Mouse (Mus musculus) ovary, postnatal 14 days (tissue): ENCODE measurements around the gene Hibch.

Source experiments
- DNase-seq: peaks from one replicate; pipeline ENCODE4 v3.0.0; 2022; ENCODE audit warnings: low spot score

Gene Hibch

GRCm38 (mm10) chr1:52844782-52845665, at the start of gene Hibch:
Gene Hibch, plus strand, starts transcription at chr1:52844929.
- DNase-seq: peak; percentile 94

GRCm38 (mm10) chr1:52795927-52796326, 48.8 kb upstream of the Hibch start:
- no peak for DNase-seq

GRCm38 (mm10) chr1:52799056-52799726, 45.5 kb upstream of the Hibch start:
- DNase-seq: no peak

GRCm38 (mm10) chr1:52799772-52800171, 45.0 kb upstream of the Hibch start:
- no peak for DNase-seq

- DNase-seq: no peak
Observed at GRCm38 (mm10) chr1:52800340-52800740, 44.4 kb upstream of the Hibch start.

GRCm38 (mm10) chr1:52801651-52802050, 43.1 kb upstream of the Hibch start:
- no peak for DNase-seq

- no peak for DNase-seq
Observed at GRCm38 (mm10) chr1:52802406-52802975, 42.2 kb upstream of the Hibch start.

GRCm38 (mm10) chr1:52805041-52805440, 39.7 kb upstream of the Hibch start:
- DNase-seq: no peak

GRCm38 (mm10) chr1:52808456-52808855, 36.3 kb upstream of the Hibch start:
- DNase-seq: no peak

- no peak for DNase-seq
Observed at GRCm38 (mm10) chr1:52816232-52816891, 28.4 kb upstream of the Hibch start.

- DNase-seq: peak; percentile 74
Observed at GRCm38 (mm10) chr1:52816910-52817812, 27.6 kb upstream of the Hibch start, which contains the start of gene Inpp1. Gene Inpp1, minus strand, starts transcription at chr1:52817688.

GRCm38 (mm10) chr1:52817813-52818147, 26.9 kb upstream of the Hibch start:
- DNase-seq: no peak

GRCm38 (mm10) chr1:52839099-52839498, 5.6 kb upstream of the Hibch start:
- no peak for DNase-seq

- no peak for DNase-seq
Observed at GRCm38 (mm10) chr1:52844354-52844753, 375 bp upstream of the Hibch start.

- no peak for DNase-seq
Observed at GRCm38 (mm10) chr1:52846556-52846955, 1.8 kb downstream of the Hibch start.

GRCm38 (mm10) chr1:52849422-52849821, 4.7 kb downstream of the Hibch start:
- DNase-seq: no peak

- peak; percentile 16 for DNase-seq
Observed at GRCm38 (mm10) chr1:52854029-52854428, 9.3 kb downstream of the Hibch start.

GRCm38 (mm10) chr1:52855904-52856601, 11.3 kb downstream of the Hibch start:
- DNase-seq: no peak

- no peak for DNase-seq
Observed at GRCm38 (mm10) chr1:52864220-52864619, 19.5 kb downstream of the Hibch start.

- DNase-seq: no peak
Observed at GRCm38 (mm10) chr1:52866007-52866406, 21.3 kb downstream of the Hibch start.

GRCm38 (mm10) chr1:52867876-52868275, 23.1 kb downstream of the Hibch start:
- no peak for DNase-seq
